Mouse (Mus musculus): ENCODE results near the gene Tgfb3. TPM values are rescaled to one million over a fixed set of nuclear protein-coding genes. Genes with fewer than 3 reads are reported as not detected.

Gene Tgfb3
- total and polyA plus RNA-seq, 3 experiments = 0.34 TPM; not detected in 2

DNA sequence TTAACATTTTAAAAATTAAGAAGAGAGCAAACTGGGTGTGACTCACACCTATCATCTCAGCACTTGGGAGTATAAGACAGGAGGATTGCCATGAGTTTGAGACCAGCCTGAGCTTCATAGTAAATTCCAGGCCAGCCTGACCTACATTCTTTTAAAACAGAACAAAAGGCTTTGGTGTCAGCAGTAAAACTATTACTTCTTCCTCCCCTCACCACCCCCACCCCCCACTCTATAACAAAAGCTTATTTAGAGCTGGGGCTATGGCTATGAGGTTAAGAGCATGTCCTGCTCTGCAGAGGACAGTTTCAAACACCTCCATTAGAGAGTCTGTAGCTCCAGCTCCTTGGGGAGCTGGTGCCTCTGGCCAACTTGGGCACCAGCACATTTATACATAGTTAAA lies 43.3 kb downstream of the Tgfb3 start:
- DNase-seq (ENCODE audit: extremely low read depth) = no peak
- H3K4me1 ChIP-seq (ENCODE audit: control insufficient read depth in 1 of 2, insufficient read depth in 2 of 2) = no peaks in the 10 kb centered on the region
- H3K4me2 ChIP-seq (ENCODE audit: insufficient read depth, low read depth, poor library complexity, severe bottlenecking) = no peak overlapping the region
- H3K4me3 ChIP-seq (replicated peaks in 1 of 3; ENCODE audit: low read depth in 2 of 3, low read length in 2 of 3, poor library complexity in 1 of 3) = no peak overlapping the region
- no peaks in the 10 kb centered on the region for H3K27me3 ChIP-seq (replicated peaks)
- H3K36me3 ChIP-seq (replicated peaks in 1 of 2; ENCODE audit: control insufficient read depth in 1 of 2, insufficient read depth in 1 of 2, low read length in 1 of 2) = peaks cover 0 to 4% of the 10 kb centered on the region in 2 experiments
- dilution Hi-C loops (cut with MboI; ENCODE audit: extremely low pct_ligation_motif_present, extremely low pct_unique_long_range_greater_than_20kb, low sequenced_read_pairs) = no loop called here
- H3K9ac ChIP-seq (ENCODE audit: insufficient read depth, low read depth) = no peak overlapping the region
- in situ Hi-C loops (cut with MboI; ENCODE audit: low pct_ligation_motif_present, low pct_unique_long_range_greater_than_20kb, low sequenced_read_pairs) = no loop called here
- no peaks in the 10 kb centered on the region for H3K79me2 ChIP-seq (replicated peaks; ENCODE audit: control insufficient read depth, extremely low read depth, insufficient read depth, poor library complexity, severe bottlenecking)
- H3K9me3 ChIP-seq (replicated peaks; ENCODE audit: low read length) = no peaks in the 10 kb centered on the region
- no peak overlapping the region for H3K27ac ChIP-seq (ENCODE audit: insufficient read depth, low read depth)
- TF ChIP-seq MAX (IDR thresholded peaks at IDR 0.05; ENCODE audit: low read length) = no peak
- TF ChIP-seq ELF1 (IDR thresholded peaks at IDR 0.05; ENCODE audit: low read depth, low read length) = no peak
- TF ChIP-seq NELFE (IDR thresholded peaks at IDR 0.05; ENCODE audit: low read depth, low read length) = no peak
- no peak for TF ChIP-seq MAFK (IDR thresholded peaks at IDR 0.05; ENCODE audit: insufficient replicate concordance, low read length)
- no peak for TF ChIP-seq JUN (IDR thresholded peaks at IDR 0.05; ENCODE audit: insufficient read depth, low read depth, low read length)
- TF ChIP-seq SMC3 (IDR thresholded peaks at IDR 0.05; ENCODE audit: low read depth, low read length) = no peak
- no peak for TF ChIP-seq SIN3A (IDR thresholded peaks at IDR 0.05; ENCODE audit: low read length)

GRCm38 (mm10) chr12:86030932-86031331 lies 47.9 kb downstream of the Tgfb3 start:
- no peaks in the 10 kb centered on the region for H3K9me3 ChIP-seq (replicated peaks; ENCODE audit: low read length)
- H3K79me2 ChIP-seq (replicated peaks; ENCODE audit: control insufficient read depth, extremely low read depth, insufficient read depth, poor library complexity, severe bottlenecking) = no peaks in the 10 kb centered on the region
- H3K4me3 ChIP-seq (replicated peaks in 1 of 3; ENCODE audit: low read depth in 2 of 3, low read length in 2 of 3, poor library complexity in 1 of 3) = no peak overlapping the region
- no peak for DNase-seq (ENCODE audit: extremely low read depth)
- no peaks in the 10 kb centered on the region for H3K27me3 ChIP-seq (replicated peaks)
- H3K27ac ChIP-seq (ENCODE audit: insufficient read depth, low read depth) = no peak overlapping the region
- in situ Hi-C loops (cut with MboI; ENCODE audit: low pct_ligation_motif_present, low pct_unique_long_range_greater_than_20kb, low sequenced_read_pairs) (no loop called here), dilution Hi-C loops (cut with MboI; ENCODE audit: extremely low pct_ligation_motif_present, extremely low pct_unique_long_range_greater_than_20kb, low sequenced_read_pairs) (no loop called here)
- TF ChIP-seq CHD2 (IDR thresholded peaks at IDR 0.05; ENCODE audit: low read length) = no peak
- no peak for TF ChIP-seq MYC (IDR thresholded peaks at IDR 0.05; ENCODE audit: low read depth, low read length)
- TF ChIP-seq CHD1 (IDR thresholded peaks at IDR 0.05; ENCODE audit: low read depth, low read length) = no peak
- H3K36me3 ChIP-seq (replicated peaks in 1 of 2; ENCODE audit: control insufficient read depth in 1 of 2, insufficient read depth in 1 of 2, low read length in 1 of 2) = peaks cover under 1 to 8% of the 10 kb centered on the region in 2 experiments
- no peak overlapping the region for H3K9ac ChIP-seq (ENCODE audit: insufficient read depth, low read depth)
- H3K4me2 ChIP-seq (ENCODE audit: insufficient read depth, low read depth, poor library complexity, severe bottlenecking) = no peak overlapping the region
- H3K4me1 ChIP-seq (ENCODE audit: control insufficient read depth in 1 of 2, insufficient read depth in 2 of 2) = no peaks in the 10 kb centered on the region

GRCm38 (mm10) chr12:86027747-86028146 lies 51.1 kb downstream of the Tgfb3 start:
- H3K4me3 ChIP-seq (replicated peaks in 1 of 3; ENCODE audit: low read depth in 2 of 3, low read length in 2 of 3, poor library complexity in 1 of 3) = no peak overlapping the region
- H3K36me3 ChIP-seq (replicated peaks in 1 of 2; ENCODE audit: control insufficient read depth in 1 of 2, insufficient read depth in 1 of 2, low read length in 1 of 2) = peaks cover 2 to 12% of the 10 kb centered on the region in 2 experiments
- no peaks in the 10 kb centered on the region for H3K79me2 ChIP-seq (replicated peaks; ENCODE audit: control insufficient read depth, extremely low read depth, insufficient read depth, poor library complexity, severe bottlenecking)
- H3K9ac ChIP-seq (ENCODE audit: insufficient read depth, low read depth) = no peak overlapping the region
- H3K4me1 ChIP-seq (ENCODE audit: control insufficient read depth in 1 of 2, insufficient read depth in 2 of 2) = no peaks in the 10 kb centered on the region
- no peak for DNase-seq (ENCODE audit: extremely low read depth)
- no peak overlapping the region for H3K27ac ChIP-seq (ENCODE audit: insufficient read depth, low read depth)
- in situ Hi-C loops (cut with MboI; ENCODE audit: low pct_ligation_motif_present, low pct_unique_long_range_greater_than_20kb, low sequenced_read_pairs) = loop anchor here (10.0 kb wide), 1 partner anchor 47 kb away; the partner anchor contains the start of gene Tgfb3
- dilution Hi-C loops (cut with MboI; ENCODE audit: extremely low pct_ligation_motif_present, extremely low pct_unique_long_range_greater_than_20kb, low sequenced_read_pairs) = no loop called here
- no peaks in the 10 kb centered on the region for H3K9me3 ChIP-seq (replicated peaks; ENCODE audit: low read length)
- H3K4me2 ChIP-seq (ENCODE audit: insufficient read depth, low read depth, poor library complexity, severe bottlenecking) = no peak overlapping the region
- H3K27me3 ChIP-seq (replicated peaks) = no peaks in the 10 kb centered on the region
- TF ChIP-seq MAFK (IDR thresholded peaks at IDR 0.05; ENCODE audit: insufficient replicate concordance, low read length) (no peak), UBTF (IDR thresholded peaks at IDR 0.05; ENCODE audit: low read depth, low read length) (no peak), USF1 (IDR thresholded peaks at IDR 0.05; ENCODE audit: low read depth, low read length) (no peak), RCOR1 (conservative IDR thresholded peaks at IDR 0.05; ENCODE audit: low read depth, low read length) (no peak), CHD1 (IDR thresholded peaks at IDR 0.05; ENCODE audit: low read depth, low read length) (no peak)

Measured in CH12.LX (cell line).